Mouse (Mus musculus) CH12.LX (cell line): ENCODE results near the gene Lnx1.

Experiments used
- CHD2 ChIP-seq: IDR thresholded peaks from 2 replicates; pipeline ENCODE4 v1.6.1; 2011; ENCODE audit warnings: low read length, improper control_type of control experiment
- CTCF ChIP-seq, 2 experiments: IDR thresholded peaks in 1 of 2; conservative IDR thresholded peaks in 1 of 2; 2 replicates each; pipeline ENCODE4 v1.5.1; 2011 to 2012; ENCODE audit warnings: low read depth in 2 of 2, low read length in 2 of 2, improper control_type of control experiment in 1 of 2, inconsistent platforms in 1 of 2, mild to moderate bottlenecking in 1 of 2, moderate library complexity in 1 of 2
- ELF1 ChIP-seq: IDR thresholded peaks from 2 replicates; pipeline ENCODE4 v1.6.1; 2014; ENCODE audit warnings: low read depth, mild to moderate bottlenecking, inconsistent platforms, low read length, improper control_type of control experiment
- EP300 ChIP-seq: IDR thresholded peaks from 2 replicates; pipeline ENCODE4 v1.6.1; 2011; ENCODE audit warnings: low read length, improper control_type of control experiment
- JUN ChIP-seq: IDR thresholded peaks from 2 replicates; pipeline ENCODE4 v1.6.1; 2011; ENCODE audit warnings: low read depth, mild to moderate bottlenecking, low read length, improper control_type of control experiment, moderate library complexity; ENCODE audit not compliant: insufficient read depth
- MAX ChIP-seq: IDR thresholded peaks from 2 replicates; pipeline ENCODE4 v1.6.1; 2011; ENCODE audit warnings: low read length, improper control_type of control experiment
- POLR2AphosphoS2 ChIP-seq: IDR thresholded peaks from 2 replicates; pipeline ENCODE4 v1.6.1; 2011; ENCODE audit warnings: low read depth, low read length, improper control_type of control experiment
- RCOR1 ChIP-seq: conservative IDR thresholded peaks from 2 replicates; pipeline ENCODE4 v1.6.1; 2012; ENCODE audit warnings: low read depth, mild to moderate bottlenecking, inconsistent platforms, low read length, improper control_type of control experiment
- TCF12 ChIP-seq: IDR thresholded peaks from 2 replicates; pipeline ENCODE4 v1.6.1; 2014; ENCODE audit warnings: low read depth, mild to moderate bottlenecking, inconsistent platforms, low read length, improper control_type of control experiment
- USF1 ChIP-seq: IDR thresholded peaks from 2 replicates; pipeline ENCODE4 v1.6.1; 2014; ENCODE audit warnings: low read depth, mild to moderate bottlenecking, inconsistent platforms, low read length, improper control_type of control experiment
- ZC3H11A ChIP-seq: IDR thresholded peaks from 2 replicates; pipeline ENCODE4 v1.6.1; 2012; ENCODE audit warnings: low read depth, mild to moderate bottlenecking, inconsistent platforms, low read length, improper control_type of control experiment
- ZNF384 ChIP-seq: IDR thresholded peaks from 2 replicates; pipeline ENCODE4 v1.6.1; 2012; ENCODE audit warnings: low read depth, low read length, improper control_type of control experiment, inconsistent platforms

DNA sequence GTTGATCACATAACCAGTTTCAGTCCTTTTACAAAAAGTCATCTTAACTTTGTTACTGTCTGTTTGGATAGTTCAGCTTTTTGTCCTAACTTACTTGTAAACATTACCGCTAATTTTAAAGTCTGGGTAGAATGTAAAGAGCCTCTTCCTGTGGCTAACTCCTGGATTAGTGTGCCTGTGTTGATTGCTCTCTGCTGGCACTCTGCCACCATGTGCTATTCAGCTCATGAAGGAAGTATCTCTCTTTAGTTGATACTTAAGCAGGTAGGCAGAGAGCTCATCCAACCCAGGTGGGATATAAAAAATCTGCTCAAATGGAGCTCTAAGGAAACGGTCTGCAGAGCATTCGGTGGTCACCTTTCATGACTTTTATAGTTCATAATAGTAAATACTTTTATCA lies 101.5 kb downstream of the Lnx1 start:
- no peak for TF ChIP-seq CTCF (conservative IDR thresholded peaks at IDR 0.05 in 1 of 2, IDR thresholded peaks at IDR 0.05 in 1 of 2; ENCODE audit: low read depth in 2 of 2, low read length in 2 of 2)
- TF ChIP-seq ZC3H11A: no peak
- TF ChIP-seq JUN: no peak
- no peak for TF ChIP-seq USF1
- no peak for TF ChIP-seq POLR2AphosphoS2
- no peak for TF ChIP-seq RCOR1
- TF ChIP-seq MAX: no peak
- TF ChIP-seq ELF1: no peak
- no peak for TF ChIP-seq ZNF384
- TF ChIP-seq CHD2: no peak
- TF ChIP-seq EP300: no peak
- TF ChIP-seq TCF12: no peak
